Mouse (Mus musculus) hindbrain, embryonic 14.5 days (tissue): ENCODE measurements around the gene Gpr171. TPM values are rescaled to one million over a fixed set of nuclear protein-coding genes. Genes with fewer than 3 reads are reported as not detected.
"Not testable (repeated sequence)": the region's sequence is repeated elsewhere in the genome, so short reads cannot be mapped to it uniquely, and the experiment has no call there.

Source experiments
- ATAC-seq: fragments of 200-750 bp; cut with Nextera tagmentation; 2 replicates; pipeline ENCODE4 v1.8.0; 2017; ENCODE audit warnings: moderate number of reproducible peaks, mild to moderate bottlenecking, moderate TSS enrichment, moderate library complexity; ENCODE audit not compliant: low FRiP score
- DNase-seq: peaks from one replicate; pipeline ENCODE4 v3.0.0-alpha.2; 2015; ENCODE audit warnings: low spot score
- H3K27ac ChIP-seq: fragments of 300-500 bp; sonication (generic); 2 replicates; pipeline ENCODE4 v1.5.1; 2014; ENCODE audit warnings: mild to moderate bottlenecking, moderate library complexity
- H3K27me3 ChIP-seq: fragments of 300-500 bp; sonication (generic); 2 replicates; pipeline ENCODE4 v1.6.1; 2014; ENCODE audit warnings: mild to moderate bottlenecking, low read length, mixed read lengths; ENCODE audit not compliant: control insufficient read depth, insufficient read depth
- H3K36me3 ChIP-seq: fragments of 300-500 bp; sonication (generic); replicated peaks from 2 replicates; pipeline ENCODE4 v1.6.1; 2014; ENCODE audit not compliant: control insufficient read depth, insufficient read depth
- H3K4me1 ChIP-seq: fragments of 300-500 bp; sonication (generic); replicated peaks from 2 replicates; pipeline ENCODE4 v1.6.1; 2014; ENCODE audit warnings: antibody characterized with exemption, low read length, mixed read lengths; ENCODE audit not compliant: control insufficient read depth, insufficient read depth
- H3K4me2 ChIP-seq: fragments of 300-500 bp; sonication (generic); replicated peaks from 2 replicates; pipeline ENCODE4 v1.6.1; 2014; ENCODE audit warnings: mild to moderate bottlenecking, moderate library complexity
- H3K4me3 ChIP-seq: fragments of 300-500 bp; sonication (generic); replicated peaks from 2 replicates; pipeline ENCODE4 v1.5.1; 2014; ENCODE audit warnings: mild to moderate bottlenecking, low read length
- H3K9ac ChIP-seq: fragments of 300-500 bp; sonication (generic); 2 replicates; pipeline ENCODE4 v1.6.1; 2014
- H3K9me3 ChIP-seq: fragments of 300-500 bp; sonication (generic); 2 replicates; pipeline ENCODE4 v1.6.1; 2016; ENCODE audit warnings: low read length; ENCODE audit not compliant: control insufficient read depth
- WGBS: fragments of 180-500 bp; shearing (Covaris S2); extraction: QIAGEN DNeasy Blood & Tissue Kit; methylation state at CpG from one replicate; pipeline ENCODE4 v1.1.7; 2014; 5-methylcytosine and 5-hydroxymethylcytosine counted together
- polyA plus RNA-seq: library from polyadenylated mRNA; unstranded; fragments of >200 nt; fragmentation: Nextera tagmentation; extraction: Ambion mirVana; gene quantifications from 2 replicates; pipeline ENCODE4 v1.2.1, GENCODE M21; 2014

The Gpr171 gene
- polyA plus RNA-seq, 1 experiment from 2014 or later = 1.3 TPM

GRCm38 (mm10) chr3:59121780-59122449, 20.3 kb upstream of the Gpr171 start:
- H3K27me3 ChIP-seq = no peaks in the 10 kb centered on the region
- H3K4me3 ChIP-seq = no peak overlapping the region
- H3K4me1 ChIP-seq = no peaks in the 10 kb centered on the region
- no peaks in the 10 kb centered on the region for H3K9me3 ChIP-seq
- WGBS = 66% methylated on average over 7 of the region's 7 CpGs
- H3K36me3 ChIP-seq = no peaks in the 10 kb centered on the region
- no peak for DNase-seq
- no peak overlapping the region for H3K9ac ChIP-seq
- H3K27ac ChIP-seq = no peak overlapping the region
- no peak overlapping the region for H3K4me2 ChIP-seq
- no peak for ATAC-seq

DNA sequence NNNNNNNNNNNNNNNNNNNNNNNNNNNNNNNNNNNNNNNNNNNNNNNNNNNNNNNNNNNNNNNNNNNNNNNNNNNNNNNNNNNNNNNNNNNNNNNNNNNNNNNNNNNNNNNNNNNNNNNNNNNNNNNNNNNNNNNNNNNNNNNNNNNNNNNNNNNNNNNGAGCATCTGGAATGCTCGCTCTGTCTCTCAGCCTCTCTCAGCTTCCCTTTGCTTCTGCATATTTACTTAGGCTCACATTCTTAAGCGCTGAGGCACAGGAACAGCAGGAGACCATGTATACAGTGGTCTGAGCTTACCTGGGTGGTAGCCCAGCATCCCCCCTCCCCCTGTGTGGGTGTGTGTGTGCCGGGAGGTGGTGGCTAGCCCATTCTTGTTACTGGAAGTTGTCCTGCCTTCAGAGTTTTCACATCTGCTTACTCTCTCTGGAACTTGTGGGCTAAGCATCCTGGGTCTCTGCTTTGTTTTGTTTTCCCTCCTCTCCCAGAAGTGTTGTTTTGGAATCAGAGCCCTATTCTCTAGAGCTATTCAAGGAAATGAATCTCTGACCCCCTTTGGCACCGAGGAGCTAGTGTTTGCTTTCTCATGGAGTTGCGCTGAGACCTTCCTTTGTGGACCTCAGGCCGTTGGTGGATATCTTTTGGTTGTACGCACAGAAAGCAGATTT, 19.6 kb upstream of the Gpr171 start:
- 32% methylated on average over 7 of the region's 7 CpGs for WGBS
- no peaks in the 10 kb centered on the region for H3K4me1 ChIP-seq
- no peaks in the 10 kb centered on the region for H3K27me3 ChIP-seq
- DNase-seq (no peak), ATAC-seq (peak; percentile 24; the same call in 1 of the 2 replicates)
- H3K9ac ChIP-seq = no peak overlapping the region
- no peaks in the 10 kb centered on the region for H3K36me3 ChIP-seq
- no peak overlapping the region for H3K4me2 ChIP-seq
- H3K9me3 ChIP-seq = no peaks in the 10 kb centered on the region
- H3K4me3 ChIP-seq = no peak overlapping the region
- no peak overlapping the region for H3K27ac ChIP-seq

GRCm38 (mm10) chr3:59113973-59114517, 12.4 kb upstream of the Gpr171 start:
- Histone ChIP-seq H3K4me1 (no peaks in the 10 kb centered on the region), H3K9ac (no peak overlapping the region), H3K36me3 (peaks cover 13% of the 10 kb centered on the region; the same call in 1 of the 2 replicates), H3K27me3 (no peaks in the 10 kb centered on the region), H3K9me3 (no peaks in the 10 kb centered on the region), H3K27ac (no peak overlapping the region), H3K4me3 (no peak overlapping the region), H3K4me2 (no peak overlapping the region)
- no peak for ATAC-seq
- DNase-seq = no peak
- 91% methylated on average over 8 of the region's 8 CpGs for WGBS

GRCm38 (mm10) chr3:59113291-59113690, 11.7 kb upstream of the Gpr171 start:
- not testable (repeated sequence) for DNase-seq, H3K4me1 ChIP-seq, H3K4me3 ChIP-seq, ATAC-seq, H3K4me2 ChIP-seq, H3K27me3 ChIP-seq, H3K9me3 ChIP-seq, H3K9ac ChIP-seq, H3K27ac ChIP-seq
- H3K36me3 ChIP-seq = peaks cover 13% of the 10 kb centered on the region; the same call in 1 of the 2 replicates
- WGBS = 94% methylated on average over 4 of the region's 4 CpGs

DNA sequence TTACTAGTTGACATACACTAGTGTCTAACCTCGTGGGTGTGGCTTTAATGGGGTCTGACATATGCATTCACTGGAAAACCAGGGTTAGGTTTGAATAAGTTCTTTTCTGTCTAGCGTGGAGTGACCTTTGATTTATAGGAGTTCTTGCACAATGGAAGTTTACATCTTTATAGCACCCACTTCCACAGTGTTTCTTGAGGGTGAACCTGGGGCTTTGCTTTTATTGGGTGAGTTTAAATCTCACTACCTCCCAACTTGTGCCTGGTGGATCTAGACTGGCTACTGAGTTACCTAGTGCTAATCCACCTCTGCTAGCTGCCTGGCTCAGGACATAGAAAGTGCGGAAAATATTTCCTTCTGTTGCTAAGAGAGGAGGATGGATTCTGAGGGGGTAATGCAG, 10.3 kb upstream of the Gpr171 start:
- Histone ChIP-seq H3K4me3 (no peak overlapping the region), H3K4me1 (no peaks in the 10 kb centered on the region), H3K27me3 (no peaks in the 10 kb centered on the region), H3K27ac (no peak overlapping the region), H3K36me3 (peaks cover 13% of the 10 kb centered on the region; the same call in 1 of the 2 replicates), H3K4me2 (no peak overlapping the region), H3K9me3 (no peaks in the 10 kb centered on the region), H3K9ac (no peak overlapping the region)
- DNase-seq (no peak), ATAC-seq (no peak)
- WGBS = 88% methylated on average over 3 of the region's 3 CpGs

DNA sequence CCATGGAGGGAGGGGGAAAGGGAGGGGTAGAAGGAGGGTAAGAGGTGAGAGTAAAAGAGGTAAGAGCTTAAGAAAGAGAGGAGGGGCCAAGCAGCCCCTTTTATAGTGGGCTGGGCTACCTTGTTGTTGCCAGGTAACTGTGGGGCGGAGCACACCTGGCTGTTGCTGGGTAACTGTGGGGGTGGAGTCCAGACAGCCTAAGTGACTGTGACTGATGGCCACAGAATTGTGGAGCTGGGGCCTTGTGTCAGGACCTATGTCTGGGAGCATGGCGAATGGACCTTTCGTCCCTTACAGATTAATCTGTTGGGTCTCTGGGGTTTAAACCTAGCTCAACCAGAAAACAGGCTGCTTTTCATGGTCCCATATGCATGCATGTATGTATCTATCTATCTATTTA, 8.2 kb upstream of the Gpr171 start:
- not testable (repeated sequence) for H3K4me1 ChIP-seq, H3K4me3 ChIP-seq, ATAC-seq, H3K4me2 ChIP-seq, H3K9ac ChIP-seq, H3K36me3 ChIP-seq, DNase-seq, H3K9me3 ChIP-seq, H3K27ac ChIP-seq, H3K27me3 ChIP-seq
- WGBS = 83% methylated on average over 3 of the region's 3 CpGs

DNA sequence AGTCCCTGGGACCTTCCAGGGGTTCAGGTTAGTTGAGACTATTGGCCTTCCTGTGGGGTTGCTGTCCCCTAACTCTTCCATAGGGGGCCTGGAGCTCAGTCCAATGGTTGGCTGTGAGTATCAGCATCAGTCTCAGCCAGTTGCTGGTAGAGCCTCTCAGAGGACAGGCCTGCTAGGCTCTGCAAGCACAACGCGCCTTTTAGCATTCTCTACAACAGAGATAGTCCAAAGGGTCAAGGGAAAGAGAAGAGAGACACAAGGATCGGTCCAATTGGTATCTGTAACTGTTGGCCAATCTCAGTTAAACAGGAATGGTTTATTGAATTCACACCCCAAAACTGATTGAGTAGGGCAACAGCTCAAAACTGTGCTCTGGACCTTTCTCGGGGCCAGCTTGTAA, 5.8 kb upstream of the Gpr171 start:
- Histone ChIP-seq H3K4me2 (no peak overlapping the region), H3K4me1 (no peaks in the 10 kb centered on the region), H3K27me3 (no peaks in the 10 kb centered on the region), H3K4me3 (no peak overlapping the region), H3K9ac (no peak overlapping the region), H3K27ac (no peak overlapping the region), H3K36me3 (no peaks in the 10 kb centered on the region), H3K9me3 (no peaks in the 10 kb centered on the region)
- ATAC-seq = no peak
- DNase-seq = no peak
- 98% methylated on average over 4 of the region's 4 CpGs for WGBS

- H3K36me3 ChIP-seq = no peaks in the 10 kb centered on the region
- ATAC-seq (no peak), DNase-seq (no peak)
- 83% methylated on average over 4 of the region's 4 CpGs for WGBS
- H3K27me3 ChIP-seq = no peaks in the 10 kb centered on the region
- no peak overlapping the region for H3K9ac ChIP-seq
- no peak overlapping the region for H3K4me3 ChIP-seq
- H3K4me1 ChIP-seq = no peaks in the 10 kb centered on the region
- no peak overlapping the region for H3K27ac ChIP-seq
- no peaks in the 10 kb centered on the region for H3K9me3 ChIP-seq
- H3K4me2 ChIP-seq = no peak overlapping the region
These were observed 2.8 kb upstream of the Gpr171 start for GRCm38 (mm10) chr3:59104462-59104861.

DNA sequence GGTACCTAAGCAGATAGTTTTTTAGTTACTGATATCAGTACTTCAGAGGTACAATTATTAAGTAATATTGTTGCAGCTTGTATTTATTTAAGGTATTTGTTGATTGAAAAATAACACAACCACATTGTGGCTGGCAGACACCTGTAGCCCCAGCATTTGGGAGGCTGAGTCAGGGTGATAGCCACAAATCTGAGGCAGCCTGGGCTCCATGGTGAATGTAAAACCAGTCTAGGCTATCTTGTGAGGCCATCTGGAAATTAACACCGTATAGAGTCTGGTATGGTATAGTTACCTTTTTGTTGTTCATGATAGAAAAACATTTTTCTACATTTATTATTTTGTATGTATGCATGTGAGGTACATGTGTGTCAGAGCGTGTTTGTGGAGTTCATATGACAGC, 525 bp upstream of the Gpr171 start:
- Histone ChIP-seq H3K36me3 (no peaks in the 10 kb centered on the region), H3K27me3 (no peaks in the 10 kb centered on the region), H3K9ac (no peak overlapping the region), H3K9me3 (no peaks in the 10 kb centered on the region), H3K4me1 (no peaks in the 10 kb centered on the region), H3K4me2 (no peak overlapping the region), H3K4me3 (no peak overlapping the region), H3K27ac (no peak overlapping the region)
- DNase-seq (no peak), ATAC-seq (no peak)
- WGBS = 97% methylated on average over 2 of the region's 2 CpGs
